Mouse (Mus musculus) G1E-ER4 (cell line): ENCODE measurements around the gene Zfp385a. TPM values are rescaled to one million over a fixed set of nuclear protein-coding genes. Genes with fewer than 3 reads are reported as not detected.

Source experiments
- GATA1 ChIP-seq: IDR thresholded peaks from one replicate; pipeline ENCODE4 v1.8.0; 2012; ENCODE audit warnings: low read length, inconsistent platforms
- polyA plus RNA-seq: library from polyadenylated mRNA; stranded (reverse); fragments of >175 nt; gene quantifications from 2 replicates; pipeline ENCODE4 v1.2.3, GENCODE M21; 2012

Zfp385a gene
- polyA plus RNA-seq, 1 experiment = 673 TPM

DNA sequence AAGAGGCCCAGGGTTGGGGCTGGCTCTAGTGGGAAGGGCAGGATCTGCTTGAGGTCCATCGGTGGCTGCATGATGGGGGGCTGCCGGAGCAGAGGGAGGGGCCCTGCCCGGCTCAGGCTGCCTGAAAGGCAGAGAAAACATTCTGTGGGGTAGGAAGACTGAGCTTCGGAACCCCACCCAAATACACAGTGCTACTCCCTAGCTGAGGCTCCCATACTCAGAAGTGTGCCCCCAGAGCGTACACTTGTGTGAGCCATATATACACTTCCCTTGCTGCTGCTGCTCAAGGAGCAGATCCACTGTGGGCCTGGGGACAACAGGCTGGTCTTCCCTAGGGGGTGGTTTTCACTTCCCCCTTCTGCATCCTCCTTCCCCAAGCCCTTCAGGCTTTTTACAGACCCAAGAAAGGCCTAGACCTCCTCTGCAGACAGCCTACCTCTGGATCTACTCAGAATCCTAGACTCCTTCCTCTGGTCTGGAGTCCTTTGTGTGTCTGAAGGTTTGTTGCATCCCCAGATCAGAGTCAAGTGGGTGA is 6.7 kb downstream of the Zfp385a start:
- no peak for TF ChIP-seq GATA1

DNA sequence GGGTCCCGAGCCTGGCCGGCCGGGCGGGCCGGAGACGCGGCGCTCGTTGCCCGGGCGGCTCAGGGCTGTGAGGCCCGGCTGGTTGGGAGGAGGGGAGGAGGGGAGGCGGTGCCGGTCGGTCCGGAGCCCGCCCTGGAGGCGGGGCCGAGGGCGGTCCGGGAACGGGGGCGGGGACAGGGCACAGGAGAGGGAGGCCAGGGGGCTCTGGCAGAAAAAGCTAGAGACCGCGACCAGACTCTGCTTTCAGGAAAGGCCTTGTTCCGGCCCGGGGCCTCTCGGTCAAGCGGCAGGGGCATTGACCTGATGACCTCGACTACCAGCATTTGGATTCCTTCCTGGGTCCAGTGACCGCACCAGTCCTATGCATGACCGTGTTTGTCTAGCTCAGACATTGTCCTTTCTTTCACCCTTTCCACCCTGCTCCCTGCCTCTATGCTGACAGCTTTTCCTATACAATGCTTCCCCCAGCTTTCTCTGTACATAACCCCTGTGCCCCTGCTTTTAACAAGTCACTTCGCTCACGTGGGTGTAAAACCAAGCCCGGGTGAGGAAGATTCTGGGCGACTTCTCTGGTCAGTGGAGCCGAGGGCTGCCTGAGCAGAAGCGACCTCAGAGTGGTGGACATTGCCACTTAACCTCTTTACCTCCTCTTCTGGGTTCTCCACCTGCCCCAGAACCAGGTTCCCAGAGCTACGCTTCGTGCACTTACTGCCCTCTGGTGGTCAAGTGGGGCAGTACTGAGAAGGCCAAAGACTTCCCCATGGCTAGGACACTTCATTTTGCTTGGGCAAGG is 16.2 kb downstream of the Zfp385a start:
- TF ChIP-seq GATA1 = no peak

DNA sequence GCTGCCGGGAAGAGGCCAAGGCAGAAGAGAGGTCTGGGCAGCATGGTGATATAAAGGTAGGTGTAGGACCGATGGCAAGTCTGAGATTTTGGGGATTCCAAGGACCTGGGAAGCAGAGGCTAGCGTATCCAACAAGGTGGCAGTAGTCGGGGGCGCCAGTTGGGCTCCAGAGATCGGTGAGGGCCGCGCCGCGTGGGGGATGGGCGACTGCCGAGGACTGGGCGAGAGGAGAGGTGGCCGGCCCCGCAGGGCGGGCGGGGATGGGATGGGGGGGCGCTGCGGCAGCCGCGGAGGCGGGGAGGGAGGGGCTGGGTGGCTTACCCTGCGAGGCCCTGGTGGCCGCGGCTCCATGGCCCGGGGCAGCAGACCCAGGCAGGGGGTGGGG is 16.8 kb downstream of the Zfp385a start:
- TF ChIP-seq GATA1 = no peak

DNA sequence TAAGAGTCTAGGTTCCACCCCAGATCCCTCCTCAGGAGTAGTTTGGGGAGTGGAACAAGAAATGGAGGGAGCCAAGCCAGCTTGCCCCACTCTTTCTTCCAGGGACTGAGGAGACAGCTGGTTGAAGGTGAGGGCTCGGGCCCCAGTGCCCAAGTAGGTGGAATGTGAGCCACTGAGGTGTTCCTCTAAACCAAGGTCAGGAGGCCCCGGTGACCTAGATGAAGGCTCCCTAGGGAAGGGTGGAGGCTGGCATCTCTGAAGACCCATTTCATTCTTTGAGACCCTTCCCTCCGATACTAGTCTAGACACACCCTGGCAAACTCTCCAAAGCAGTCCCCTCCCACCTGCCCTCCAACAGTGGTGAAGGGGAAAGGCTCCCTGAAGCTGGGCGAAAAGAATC is 17.5 kb downstream of the Zfp385a start:
- no peak for TF ChIP-seq GATA1

DNA sequence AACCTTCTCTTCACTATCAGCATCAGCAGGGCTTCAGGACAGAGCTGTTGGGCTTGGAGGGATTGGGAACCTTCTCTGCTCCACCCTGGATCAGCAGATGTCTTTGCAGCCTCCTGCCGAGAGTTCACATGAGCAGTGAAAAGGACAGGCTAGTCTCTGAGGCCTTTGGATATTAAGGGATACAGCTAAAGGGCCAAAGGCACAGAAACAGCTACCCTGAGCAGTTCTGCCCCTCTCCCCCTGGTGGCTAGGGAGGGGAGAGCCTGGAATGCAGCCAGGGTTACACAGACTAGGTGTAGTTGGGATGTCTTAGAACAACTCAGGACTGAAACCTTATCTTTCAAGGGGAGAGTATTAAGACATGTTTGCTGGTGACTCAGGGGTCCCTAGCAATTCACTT is 18.8 kb downstream of the Zfp385a start:
- TF ChIP-seq GATA1 = no peak

DNA sequence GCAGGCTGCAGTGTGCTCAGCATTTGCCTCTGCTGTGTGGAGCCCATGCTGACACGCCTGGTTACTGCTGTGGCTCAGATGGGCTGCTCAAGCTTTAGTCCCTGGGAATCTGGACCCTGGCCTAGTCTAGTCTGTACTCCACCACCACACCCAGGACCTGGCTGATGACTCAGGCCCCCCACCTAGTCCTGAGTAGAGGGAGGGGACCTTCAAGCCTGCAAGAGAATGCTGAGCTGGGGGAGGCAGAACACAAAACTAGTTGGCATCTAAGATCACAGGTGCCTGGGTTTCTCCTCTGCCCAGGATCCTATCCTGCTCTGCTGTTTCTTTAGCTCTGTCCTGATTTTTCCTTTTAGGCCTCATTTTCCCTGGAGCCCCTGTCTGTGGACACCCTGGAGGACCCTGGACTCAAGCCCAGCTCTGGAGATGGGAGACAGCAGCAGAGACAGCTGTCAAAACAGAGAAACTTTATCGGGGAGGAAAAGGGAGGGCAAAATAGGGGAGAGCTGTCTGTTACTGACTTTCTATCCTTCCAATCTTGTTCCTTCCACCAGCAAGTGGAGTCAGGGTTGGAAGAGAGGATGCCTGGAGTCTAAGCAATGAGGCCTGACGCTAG is 21.6 kb downstream of the Zfp385a start:
- no peak for TF ChIP-seq GATA1

DNA sequence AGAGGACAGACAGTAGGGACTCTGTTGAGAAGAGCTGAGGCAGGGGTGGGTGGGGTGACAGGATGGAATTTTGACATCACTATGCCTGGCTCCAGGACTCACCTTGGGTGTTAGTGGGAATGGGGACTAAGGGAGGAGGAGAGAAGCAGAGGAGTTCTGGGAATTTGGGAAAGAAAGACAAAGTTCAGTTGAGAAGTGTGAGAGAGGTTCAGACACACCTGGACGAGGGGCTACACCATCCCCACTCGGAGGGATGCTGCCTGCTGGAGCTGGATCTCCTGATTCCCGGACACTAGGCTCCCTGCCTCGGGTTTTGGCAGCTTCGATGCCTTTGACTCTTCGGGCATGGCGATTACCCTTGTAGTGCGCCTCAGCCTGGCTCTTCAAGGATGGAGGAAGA is 22.2 kb downstream of the Zfp385a start:
- TF ChIP-seq GATA1 = no peak

DNA sequence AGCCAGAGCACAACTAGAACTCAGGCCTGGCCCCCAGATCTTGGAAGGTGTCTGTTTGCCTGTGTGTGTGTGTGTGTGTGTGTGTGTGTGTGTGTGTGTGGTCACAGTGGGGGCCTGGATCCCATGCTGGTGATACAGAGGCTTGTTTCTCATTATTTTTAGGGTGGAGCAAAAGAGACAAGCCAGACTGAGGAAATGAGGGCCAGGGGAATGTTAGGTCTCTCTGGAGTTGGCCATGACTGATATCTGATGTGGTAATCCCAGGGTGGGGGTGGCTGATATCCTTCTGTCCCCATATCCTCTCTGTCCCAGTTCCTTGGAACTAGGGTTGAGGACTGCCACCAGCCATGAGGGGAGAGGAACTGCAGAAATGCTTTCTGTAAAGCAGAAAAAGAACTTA is 22.8 kb downstream of the Zfp385a start:
- TF ChIP-seq GATA1 = no peak

DNA sequence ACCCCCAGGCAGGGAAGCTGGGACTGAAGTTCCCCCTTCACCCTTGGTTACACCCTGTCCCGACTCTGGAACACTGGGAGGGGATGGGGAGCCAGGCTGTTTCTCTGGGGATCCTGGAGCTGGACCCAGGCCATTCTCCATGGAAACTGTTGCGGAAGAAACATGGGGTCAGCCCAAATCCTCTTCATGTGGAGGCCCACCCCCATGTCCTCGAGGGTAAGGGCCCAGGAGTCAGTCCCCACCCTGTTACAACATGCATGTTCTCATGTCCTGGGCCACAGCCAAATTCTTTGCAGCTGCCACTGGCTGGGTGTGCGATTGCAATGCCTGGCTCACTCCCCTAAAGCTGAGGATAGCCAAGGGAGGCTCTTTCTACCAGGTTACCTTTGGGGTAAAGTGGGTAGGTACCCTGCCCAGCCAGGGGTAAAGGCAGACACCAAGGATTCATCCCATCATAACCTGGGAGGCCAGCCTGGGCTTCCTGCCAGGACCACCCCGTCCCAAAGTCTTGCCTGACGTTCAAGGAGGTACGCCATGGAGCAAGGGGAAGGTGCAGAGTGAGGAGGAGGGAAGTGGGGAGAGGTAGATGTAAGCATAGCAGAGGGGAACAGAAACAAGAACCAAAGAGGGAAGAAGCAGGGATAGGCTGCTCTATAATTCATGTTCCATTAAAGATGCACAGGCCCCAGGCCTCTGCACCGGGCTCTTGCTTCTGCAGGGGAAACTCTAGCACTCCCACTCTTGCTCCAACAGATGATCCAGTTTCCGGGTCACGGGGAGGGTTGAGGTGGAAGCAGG is 23.7 kb downstream of the Zfp385a start:
- no peak for TF ChIP-seq GATA1

DNA sequence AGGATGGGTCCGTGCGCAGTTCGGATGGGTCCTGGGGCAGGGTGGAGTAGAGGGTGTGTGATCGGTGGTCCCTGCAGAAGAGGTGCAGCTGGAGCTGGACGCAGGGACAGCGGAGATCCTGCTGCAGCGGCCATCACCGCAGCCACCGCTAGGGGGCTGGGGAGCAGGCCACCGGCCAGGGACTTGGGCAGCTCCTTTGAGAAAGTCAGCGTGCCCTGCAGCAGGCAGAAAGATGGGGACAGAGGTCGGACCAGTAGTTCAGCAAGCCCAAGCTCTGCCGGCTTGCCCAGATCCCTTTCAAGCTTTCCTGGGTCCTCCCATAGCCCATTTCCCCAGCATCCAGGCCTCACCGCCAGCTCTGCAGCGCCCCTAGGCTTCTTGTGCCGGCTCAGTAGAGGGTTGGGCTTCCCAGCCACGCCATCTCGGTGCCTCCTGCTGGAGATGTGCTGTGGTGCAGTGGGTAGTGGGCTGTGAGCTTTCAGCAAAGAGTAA is 24.8 kb downstream of the Zfp385a start:
- no peak for TF ChIP-seq GATA1

DNA sequence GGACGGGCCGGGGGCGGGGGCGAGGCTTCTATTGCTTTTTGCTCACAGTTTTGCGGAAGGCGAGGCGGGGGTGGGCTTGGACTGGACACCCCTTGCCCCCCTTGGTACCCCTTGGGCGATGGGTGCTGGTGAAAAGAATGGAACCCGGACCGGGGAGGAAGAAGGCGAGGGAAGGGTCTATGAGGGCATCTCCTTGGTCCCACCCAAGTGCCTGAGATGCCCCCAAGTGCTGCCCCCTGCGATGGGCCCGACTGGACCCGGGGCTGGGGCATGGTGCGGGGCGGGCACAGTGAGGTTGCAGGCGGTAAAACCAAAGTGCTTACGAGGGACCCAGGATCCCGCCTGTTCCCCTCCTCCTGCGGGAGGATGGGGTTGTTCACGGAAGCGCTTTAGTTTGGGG is 25.7 kb downstream of the Zfp385a start:
- no peak for TF ChIP-seq GATA1

DNA sequence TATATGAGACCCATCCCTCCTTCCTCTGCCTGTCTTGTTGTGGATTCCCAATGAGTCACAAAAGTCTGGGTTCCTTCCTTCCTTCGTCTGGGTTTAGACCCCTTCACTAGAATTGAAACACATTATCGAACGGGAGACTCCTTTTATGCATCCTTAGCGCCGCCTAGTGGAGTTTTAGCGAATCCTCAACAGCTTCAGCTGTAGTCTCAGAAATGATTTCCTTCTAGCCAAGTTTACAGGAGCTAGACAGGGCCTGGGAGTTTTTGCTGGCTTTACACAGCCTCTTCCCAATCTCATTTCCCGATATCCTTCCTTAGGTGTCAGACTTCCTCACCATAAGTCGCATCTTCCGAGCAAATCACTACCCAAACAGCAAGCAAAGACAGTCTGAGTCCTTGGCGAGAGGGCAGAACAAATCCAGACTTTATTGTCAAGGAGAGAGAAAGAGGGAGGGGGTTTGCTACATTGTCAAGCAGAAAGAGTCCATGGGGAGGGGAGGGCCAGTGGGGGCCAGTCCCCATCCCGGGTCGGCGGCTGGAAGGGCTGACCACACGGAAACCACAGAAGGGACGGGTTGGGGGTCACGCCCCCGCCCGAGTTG is 26.3 kb downstream of the Zfp385a start:
- no peak for TF ChIP-seq GATA1

DNA sequence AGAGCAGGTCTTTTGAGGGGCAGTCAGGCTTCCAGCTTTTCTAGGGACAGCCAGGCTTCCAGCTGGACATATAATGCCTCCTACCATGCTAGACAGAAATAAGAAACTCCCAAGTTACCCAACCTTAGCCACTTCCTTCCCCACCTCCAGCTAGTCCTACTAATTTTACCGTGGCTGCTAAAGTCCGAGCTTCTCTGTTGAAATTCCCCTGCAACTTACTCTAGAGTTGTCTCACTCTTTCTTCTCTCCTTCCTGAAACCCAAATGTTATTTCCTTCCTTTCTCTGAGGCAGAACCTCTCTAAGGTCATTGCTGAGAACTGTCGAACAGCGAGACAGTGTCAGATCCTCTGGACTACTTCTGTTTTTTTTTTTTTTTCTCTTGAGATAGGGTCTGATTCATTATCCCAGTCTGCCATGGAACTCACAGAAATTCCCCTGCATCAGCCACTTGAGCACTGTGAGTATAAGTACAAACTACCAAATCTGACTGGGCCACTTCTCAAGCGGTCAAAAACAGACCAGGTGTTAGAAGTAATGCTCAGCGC is 29.5 kb downstream of the Zfp385a start, which contains the start of gene Gpr84:
TSS of gene Gpr84 (minus strand) at position 248 of the 546 bp plus-strand sequence.
- no peak for TF ChIP-seq GATA1

DNA sequence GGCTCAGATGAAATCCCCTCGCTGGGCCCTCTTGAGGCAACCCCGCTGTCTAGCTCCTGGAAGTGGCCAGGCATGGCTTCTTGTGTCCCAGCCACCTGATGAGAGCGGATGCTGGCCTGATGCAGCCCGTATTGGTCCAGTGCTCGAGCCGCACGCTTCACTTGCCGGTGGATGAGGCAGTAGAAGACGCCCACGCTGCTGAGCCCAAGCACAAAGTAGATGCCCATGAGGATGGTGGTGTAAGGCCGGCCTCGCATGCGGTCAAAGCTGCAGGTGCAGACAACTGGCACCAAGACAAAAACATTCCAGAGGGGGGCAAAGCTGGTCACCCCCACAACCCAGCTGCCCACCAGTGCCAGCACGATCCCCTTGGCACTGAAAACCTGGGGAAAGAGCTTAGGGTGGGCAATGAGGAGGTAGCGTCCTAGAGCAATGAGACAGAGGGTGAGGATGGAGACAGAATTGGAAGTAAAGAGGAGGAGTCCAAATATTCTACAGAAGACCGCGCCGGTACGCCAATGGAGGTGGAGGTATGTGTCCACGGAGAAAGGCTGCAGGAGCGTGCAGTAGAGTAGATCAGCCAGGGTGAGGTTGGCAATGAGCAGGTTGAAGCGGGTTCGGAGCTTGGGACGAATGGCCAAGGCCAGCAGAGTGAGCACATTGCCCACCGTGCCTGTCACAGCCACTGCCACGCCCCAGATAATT is 30.9 kb downstream of the Zfp385a start:
- TF ChIP-seq GATA1 = no peak
